8 mouse cellular contexts compared by ENCODE assay signal in genomic region chr13:47014334-47015194, GRCm38 (mm10). TPM values are rescaled to one million over a fixed set of nuclear protein-coding genes. Genes with fewer than 3 reads are reported as not detected.
DNase-seq lines count a peak whose midpoint lies in the region; ATAC-seq and TF ChIP-seq lines count a peak whose summit lies in the region.

TSS of gene Nhlrc1 (minus strand) at chr13:47014850.

- H3K27me3 ChIP-seq in hindbrain, embryonic 13.5 days: peaks cover 7% of the 10 kb centered on the region; the same call in 1 of the 2 replicates
- no peaks in the 10 kb centered on the region for H3K27me3 ChIP-seq in lung, postnatal 0 days (replicated peaks; ENCODE audit: insufficient read depth, low read length)
- H3K27me3 ChIP-seq in thymus, adult 2 months (ENCODE audit: control insufficient read depth, insufficient read depth, low read length): no peaks in the 10 kb centered on the region

- DNase-seq in Muller cell, postnatal 12 days (ENCODE audit: inconsistent ontology term): peak; percentile 76
- peak; percentile 89 to 92 for DNase-seq in cerebellum, postnatal 25 days
- DNase-seq in frontal cortex, postnatal 25 days (ENCODE audit: low spot score in 2 of 2): peak; percentile 65 to 74
- peak; percentile 81 to 85 for DNase-seq in layer of hippocampus, postnatal 14 days (ENCODE audit: low spot score in 2 of 2)
- peak; percentile 78 for DNase-seq in lung, postnatal 0 days (ENCODE audit: low spot score)
- DNase-seq in ovary, postnatal 10 days (ENCODE audit: low spot score): peak; percentile 48
- DNase-seq in thymus, adult 2 months: peak; percentile 73

- H3K27ac ChIP-seq in hindbrain, embryonic 13.5 days: no peak within 1 kb of the TSS
- no peak within 1 kb of the TSS for H3K27ac ChIP-seq in lung, postnatal 0 days (ENCODE audit: low read length)
- no peak within 1 kb of the TSS for H3K27ac ChIP-seq in thymus, adult 2 months (ENCODE audit: control insufficient read depth, insufficient read depth, low read length)

- peak; percentile 94 for ATAC-seq in hindbrain, embryonic 13.5 days (ENCODE audit: low FRiP score)
- ATAC-seq in lung, postnatal 0 days: peak; percentile 93

- peaks cover 11% of the 10 kb centered on the region for H3K36me3 ChIP-seq in hindbrain, embryonic 13.5 days
- H3K36me3 ChIP-seq in lung, postnatal 0 days (ENCODE audit: insufficient read depth, low read length): no peaks in the 10 kb centered on the region
- H3K36me3 ChIP-seq in thymus, adult 2 months (ENCODE audit: control insufficient read depth, insufficient read depth, low read length): no peaks in the 10 kb centered on the region

- H3K4me2 ChIP-seq in hindbrain, embryonic 13.5 days: peak within 1 kb of the TSS; percentile 97
- peak within 1 kb of the TSS; percentile 89 for H3K4me2 ChIP-seq in lung, postnatal 0 days (replicated peaks; ENCODE audit: low read depth, low read length)

- 3% methylated on average over 65 of the region's 73 CpGs for WGBS in hindbrain, embryonic 13.5 days
- WGBS in lung, postnatal 0 days: 4% methylated on average over 72 of the region's 73 CpGs
- 3% methylated on average over 73 of the region's 73 CpGs for WGBS in thymus, adult 2 months

- H3K9ac ChIP-seq in hindbrain, embryonic 13.5 days: peak within 1 kb of the TSS; percentile 76
- peak within 1 kb of the TSS; percentile 32; the same call in 1 of the 2 replicates for H3K9ac ChIP-seq in lung, postnatal 0 days (replicated peaks; ENCODE audit: low read depth)

- H3K9me3 ChIP-seq in hindbrain, embryonic 13.5 days: peaks cover 12% of the 10 kb centered on the region
- no peaks in the 10 kb centered on the region for H3K9me3 ChIP-seq in lung, postnatal 0 days (ENCODE audit: low read length)

- TF ChIP-seq CTCF in lung, postnatal 0 days (IDR thresholded peaks at IDR 0.05): peak; percentile 99
- peak; percentile 99 for TF ChIP-seq CTCF in thymus, adult 2 months (IDR thresholded peaks at IDR 0.05; ENCODE audit: borderline replicate concordance, control insufficient read depth, extremely low read depth, insufficient read depth, low read length, poor library complexity)

- H3K4me3 ChIP-seq in hindbrain, embryonic 13.5 days: peak within 1 kb of the TSS; percentile 60
- H3K4me3 ChIP-seq in lung, postnatal 0 days (ENCODE audit: low read depth, low read length): peak within 1 kb of the TSS; percentile 46
- peak within 1 kb of the TSS; percentile 53 for H3K4me3 ChIP-seq in thymus, adult 2 months (ENCODE audit: control insufficient read depth, insufficient read depth, low read length)

- no peak for TF ChIP-seq EP300 in lung, postnatal 0 days (IDR thresholded peaks at IDR 0.05)

- TF ChIP-seq POLR2A in thymus, adult 2 months (IDR thresholded peaks at IDR 0.05; ENCODE audit: control insufficient read depth, extremely low read depth, insufficient read depth, low read length, poor library complexity): peak; percentile 33

- peaks cover 13% of the 10 kb centered on the region; the same call in 1 of the 2 replicates for H3K4me1 ChIP-seq in hindbrain, embryonic 13.5 days (replicated peaks)
- peaks cover 3% of the 10 kb centered on the region; the same call in 1 of the 2 replicates for H3K4me1 ChIP-seq in lung, postnatal 0 days (ENCODE audit: insufficient read depth, low read depth, low read length)
- H3K4me1 ChIP-seq in thymus, adult 2 months (replicated peaks; ENCODE audit: control insufficient read depth, insufficient read depth, low read length): peaks cover 6% of the 10 kb centered on the region; the same call in 1 of the 2 replicates

RNA-seq across cellular contexts. Expression of gene Nhlrc1, which starts in this region (rescaled TPM):
- 12.7 and 13.1 TPM in 2 replicates for polyA plus RNA-seq in hindbrain, embryonic 13.5 days (2015; fragmentation: Nextera tagmentation; extraction: Ambion mirVana)
- total RNA-seq in layer of hippocampus, postnatal 14 days (2021): 10 to 100 TPM; 15.8 to 16.7 TPM
- 2.1 and 2.3 TPM in 2 replicates for polyA plus RNA-seq in lung, postnatal 0 days (2015; fragmentation: Nextera tagmentation; extraction: Ambion mirVana)
- polyA plus RNA-seq in thymus, adult 2 months (2012; rRNA removed): 1.3 and 1.7 TPM in 2 replicates
